Mouse (Mus musculus) heart, postnatal 0 days (tissue): ENCODE results near the gene Grifin.

Experiments used
- CTCF ChIP-seq: IDR thresholded peaks from 2 replicates; pipeline ENCODE4 v1.5.1; 2016; ENCODE audit warnings: antibody characterized with exemption, control low read depth, low read depth
- EP300 ChIP-seq: IDR thresholded peaks from 2 replicates; pipeline ENCODE4 v1.6.1; 2016; ENCODE audit warnings: antibody characterized with exemption, low read depth

DNA sequence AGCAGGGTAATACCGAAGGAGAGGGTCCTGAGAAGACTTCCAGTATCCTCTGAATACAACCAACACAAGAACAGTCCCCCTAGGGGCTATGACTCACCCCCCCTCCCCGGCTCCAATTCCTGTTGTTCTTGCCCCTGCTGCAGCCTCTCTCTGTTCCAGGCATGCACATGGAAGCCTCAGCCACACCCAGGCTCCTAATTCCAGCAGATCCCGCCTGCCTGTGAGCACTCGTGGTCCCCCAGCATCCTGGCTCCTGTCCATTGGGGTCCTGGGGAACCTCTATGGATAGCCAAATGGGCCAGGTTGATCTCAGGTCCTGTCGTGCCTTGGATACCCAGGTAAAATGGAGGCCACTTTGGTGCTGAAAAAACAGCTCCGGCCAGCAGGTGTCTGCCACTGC lies 19.2 kb downstream of the Grifin start:
- TF ChIP-seq CTCF (no peak), EP300 (no peak)
